Mouse (Mus musculus) macrophage (primary cell): ENCODE measurements around the gene Fstl4. TPM values are rescaled to one million over a fixed set of nuclear protein-coding genes. Genes with fewer than 3 reads are reported as not detected.

ENCODE experiments used
- H3K27ac ChIP-seq: fragments of 350-480 bp; formaldehyde crosslinking; 2 replicates; pipeline ENCODE4 v1.9.0; 2021
- H3K36me3 ChIP-seq: fragments of 350-480 bp; formaldehyde crosslinking; 2 replicates; pipeline ENCODE4 v1.9.0; 2021; ENCODE audit errors: inconsistent target
- H3K4me3 ChIP-seq: fragments of 350-480 bp; formaldehyde crosslinking; 2 replicates; pipeline ENCODE4 v1.9.0; 2021; ENCODE audit errors: inconsistent target
- H3K79me2 ChIP-seq: fragments of 350-480 bp; formaldehyde crosslinking; 2 replicates; pipeline ENCODE4 v1.9.0; 2021; ENCODE audit errors: inconsistent target
- WGBS: methylation state at CpG from one replicate; pipeline ENCODE4 v1.1.7; 2026; ENCODE audit warnings: inconsistent platforms; ENCODE audit not compliant: missing documents; 5-methylcytosine and 5-hydroxymethylcytosine counted together
- polyA plus RNA-seq: library from polyadenylated mRNA; stranded (reverse); fragments of 250-400 nt; gene quantifications from 3 replicates; pipeline ENCODE4 v1.2.4, GENCODE M21; 2018; ENCODE audit warnings: inconsistent platforms

The Fstl4 gene
- polyA plus RNA-seq, 1 experiment from 2014 or later, result not detected

DNA sequence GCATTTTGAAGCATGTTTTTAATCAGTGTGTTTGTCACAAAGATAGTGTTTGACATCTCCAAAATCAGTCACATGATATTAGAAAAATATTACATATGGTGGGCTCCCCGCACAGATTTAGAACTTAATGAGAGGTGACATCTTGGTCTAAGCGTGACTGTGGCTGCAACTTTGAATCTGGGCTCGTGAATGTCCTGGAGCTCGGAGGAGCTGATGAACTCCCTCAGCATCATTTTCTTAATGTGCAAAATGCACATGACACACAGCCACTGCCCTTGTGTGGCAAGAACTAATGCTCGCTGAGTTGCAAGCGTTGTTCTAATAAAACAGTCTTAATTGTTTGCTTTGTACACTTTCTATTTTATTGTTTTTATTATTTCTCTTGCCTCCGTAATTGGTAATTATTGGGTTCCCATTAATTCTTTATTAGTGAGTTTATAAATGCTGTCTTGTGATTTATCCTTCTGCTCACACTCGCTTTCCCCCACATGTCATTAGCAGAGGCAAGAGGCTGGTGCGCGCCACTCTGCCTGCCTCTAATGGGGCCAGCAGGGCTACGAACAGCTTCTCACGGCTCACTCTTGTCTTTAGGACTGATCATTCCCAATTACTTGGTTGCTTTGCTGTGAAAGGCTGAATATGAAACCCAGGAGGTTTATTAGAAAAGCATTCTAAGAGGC, 67.3 kb downstream of the Fstl4 start:
- Histone ChIP-seq H3K79me2 (no peaks in the 10 kb centered on the region), H3K4me3 (no peak overlapping the region), H3K36me3 (no peaks in the 10 kb centered on the region), H3K27ac (no peak overlapping the region)
- WGBS, result 87% methylated on average over 12 of the region's 12 CpGs

DNA sequence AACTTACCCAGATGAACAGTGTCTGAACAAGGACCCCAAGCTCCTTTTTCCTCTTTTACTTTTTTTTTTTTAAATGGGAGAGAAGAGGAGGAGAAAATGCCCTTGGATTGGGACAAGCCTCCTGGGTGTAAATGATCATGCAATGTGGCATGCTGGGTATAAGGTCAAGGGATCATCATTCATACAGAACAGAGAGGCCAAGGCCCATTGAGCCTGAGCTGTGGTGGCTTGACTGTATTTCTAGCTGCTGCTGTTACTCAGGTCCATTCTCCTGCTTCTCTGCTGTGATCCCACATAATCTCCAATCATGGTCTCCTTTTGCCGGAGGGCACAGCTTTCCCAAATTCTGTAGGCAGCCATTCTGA, 67.9 kb downstream of the Fstl4 start:
- H3K36me3 ChIP-seq, result no peaks in the 10 kb centered on the region
- H3K27ac ChIP-seq, result no peak overlapping the region
- no peak overlapping the region for H3K4me3 ChIP-seq
- WGBS, result 95% methylated on average over 1 of the region's 1 CpGs
- H3K79me2 ChIP-seq, result no peaks in the 10 kb centered on the region

DNA sequence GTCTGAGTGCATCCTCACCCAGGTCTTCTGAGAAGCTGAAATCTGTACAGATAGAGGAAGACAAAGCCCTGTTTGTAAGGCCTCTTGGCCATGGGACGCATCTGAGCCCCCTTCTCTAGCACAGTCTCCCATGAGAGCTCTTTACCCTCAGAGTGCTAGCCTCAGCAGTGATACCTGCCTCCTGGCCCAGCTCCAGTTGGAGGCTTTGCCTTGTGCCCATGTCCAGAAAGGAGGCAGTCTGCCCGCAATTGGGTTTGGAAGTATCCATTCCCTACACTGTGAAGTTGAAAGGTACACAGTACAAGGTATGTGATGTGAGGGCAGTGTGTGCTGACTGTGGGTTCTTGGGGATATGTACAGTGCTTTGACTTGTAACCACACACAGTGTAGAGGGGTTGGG, 84.3 kb downstream of the Fstl4 start:
- Histone ChIP-seq H3K27ac (no peak overlapping the region), H3K79me2 (no peaks in the 10 kb centered on the region), H3K4me3 (no peak overlapping the region), H3K36me3 (no peaks in the 10 kb centered on the region)
- 76% methylated on average over 2 of the region's 2 CpGs for WGBS

DNA sequence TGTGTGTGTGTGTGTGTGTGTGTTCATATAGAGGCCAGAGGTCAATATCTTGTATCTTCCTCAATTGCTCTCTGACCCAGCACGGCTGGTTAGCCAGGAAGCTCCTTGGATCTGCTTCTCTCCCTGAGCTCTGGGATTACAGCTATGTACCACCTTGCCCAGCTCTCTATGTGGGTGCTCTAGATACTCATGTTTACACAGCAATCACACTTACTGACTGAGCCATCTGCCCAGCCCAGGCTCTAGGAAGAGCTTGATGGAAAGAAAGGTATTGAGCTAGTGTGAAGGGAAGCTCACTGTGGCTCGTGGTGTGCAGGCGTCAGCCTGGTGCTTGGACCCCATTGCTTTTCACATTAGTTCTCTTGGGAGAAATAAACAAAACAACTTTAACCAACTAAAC, 85.6 kb downstream of the Fstl4 start:
- H3K4me3 ChIP-seq, result no peak overlapping the region
- H3K79me2 ChIP-seq, result no peaks in the 10 kb centered on the region
- H3K27ac ChIP-seq, result no peak overlapping the region
- no peaks in the 10 kb centered on the region for H3K36me3 ChIP-seq
- 93% methylated on average over 3 of the region's 3 CpGs for WGBS

DNA sequence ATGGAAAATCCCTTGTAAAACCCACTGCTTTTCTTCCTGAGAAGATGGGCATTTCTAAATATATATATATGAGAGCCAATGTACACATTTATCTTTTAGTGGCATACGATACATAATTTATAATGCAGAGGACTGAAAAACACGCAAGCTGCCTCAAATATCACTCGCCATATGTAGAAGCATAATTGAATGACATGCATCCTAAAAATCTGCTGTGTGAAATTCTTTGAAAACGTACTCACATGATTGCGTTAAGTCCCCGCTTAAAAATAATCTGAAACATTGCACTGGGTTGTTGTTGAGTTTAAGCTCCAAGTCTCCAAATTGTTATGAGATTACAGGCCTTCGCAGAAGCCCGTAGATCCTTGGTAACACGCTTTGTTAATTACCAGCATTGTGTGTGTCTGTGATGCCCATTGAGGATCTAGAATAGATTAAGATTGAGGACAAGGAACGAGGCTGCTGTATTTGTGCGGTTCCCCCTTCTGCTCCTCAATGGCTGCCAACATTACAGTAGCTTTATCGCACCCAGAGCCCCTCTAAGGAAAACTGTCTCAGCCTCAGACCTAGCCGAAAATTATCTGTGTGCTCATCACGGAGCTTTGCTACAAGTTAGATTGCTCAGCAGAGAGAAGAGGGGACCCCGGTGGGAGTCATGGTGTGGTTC, 108.5 kb downstream of the Fstl4 start:
- H3K79me2 ChIP-seq, result no peaks in the 10 kb centered on the region
- H3K4me3 ChIP-seq, result no peak overlapping the region
- WGBS, result 89% methylated on average over 15 of the region's 15 CpGs

DNA sequence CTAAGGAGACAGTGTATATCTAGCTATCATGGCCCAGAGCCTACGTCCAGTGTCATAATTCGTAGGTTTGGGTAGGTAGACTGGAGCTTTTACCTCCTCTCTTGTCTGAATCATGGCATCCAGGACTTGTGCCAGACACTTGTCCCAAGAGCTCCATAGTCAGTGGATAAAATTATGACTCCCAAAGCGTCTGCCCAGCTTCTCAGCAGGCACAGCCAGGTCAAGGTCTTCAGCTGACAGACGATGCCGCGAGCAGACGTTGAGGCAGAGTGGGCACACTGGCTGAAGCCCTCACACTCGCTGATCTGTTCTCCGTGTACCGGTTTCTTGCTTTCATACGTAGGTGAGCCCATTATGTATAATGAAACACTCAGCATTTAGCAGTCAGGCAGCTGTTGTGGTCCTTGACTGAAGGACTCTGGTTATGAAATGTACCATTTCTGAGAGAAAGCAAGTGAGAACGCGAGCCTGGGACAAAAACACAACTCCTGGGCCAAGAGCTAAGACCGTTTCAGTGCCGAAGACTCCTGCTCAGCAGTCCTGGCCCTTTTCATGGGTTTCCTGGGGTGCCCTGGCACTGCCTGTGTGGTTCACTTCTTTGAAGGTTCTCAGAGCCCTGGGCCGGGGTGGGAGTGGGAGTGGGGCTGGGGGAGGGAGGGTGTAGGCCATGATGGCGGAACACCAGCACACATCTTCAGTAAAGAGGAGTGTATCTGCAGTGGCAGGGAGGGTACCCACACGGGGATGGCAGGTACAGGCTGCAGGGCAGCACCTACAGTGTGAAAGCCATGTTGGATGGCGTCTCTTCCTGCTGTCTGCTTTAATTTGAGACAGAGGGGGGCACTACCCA, 111.7 kb downstream of the Fstl4 start:
- WGBS, result 90% methylated on average over 19 of the region's 19 CpGs
- H3K36me3 ChIP-seq, result no peaks in the 10 kb centered on the region
- no peak overlapping the region for H3K4me3 ChIP-seq
- H3K79me2 ChIP-seq, result no peaks in the 10 kb centered on the region
- H3K27ac ChIP-seq, result no peak overlapping the region

More for the DNA sequence above, 108.5 kb downstream of the Fstl4 start:
- Histone ChIP-seq H3K36me3 (no peaks in the 10 kb centered on the region), H3K27ac (no peak overlapping the region)

DNA sequence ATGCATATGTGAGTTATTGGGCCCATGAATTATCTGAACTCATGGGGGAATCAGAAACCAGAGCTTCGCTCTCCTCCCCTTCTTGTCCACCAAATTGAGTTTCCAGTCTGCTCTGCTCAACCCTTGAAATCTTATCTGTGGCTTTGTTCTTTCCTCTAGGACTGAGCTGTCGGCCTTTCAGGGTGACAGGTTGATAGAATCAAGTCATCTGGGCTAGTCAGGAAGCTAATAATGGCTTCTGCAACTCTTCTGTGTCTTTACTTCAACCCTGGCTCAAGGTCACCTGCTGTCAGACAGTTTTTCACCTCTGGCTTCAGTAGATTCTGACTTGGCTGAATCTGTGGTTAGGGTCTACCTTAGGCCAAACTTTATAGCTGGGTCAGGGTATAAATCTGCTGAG, 113.2 kb downstream of the Fstl4 start:
- no peaks in the 10 kb centered on the region for H3K79me2 ChIP-seq
- no peak overlapping the region for H3K4me3 ChIP-seq
- 51% methylated on average over 2 of the region's 2 CpGs for WGBS
- H3K36me3 ChIP-seq, result no peaks in the 10 kb centered on the region
- H3K27ac ChIP-seq, result no peak overlapping the region

DNA sequence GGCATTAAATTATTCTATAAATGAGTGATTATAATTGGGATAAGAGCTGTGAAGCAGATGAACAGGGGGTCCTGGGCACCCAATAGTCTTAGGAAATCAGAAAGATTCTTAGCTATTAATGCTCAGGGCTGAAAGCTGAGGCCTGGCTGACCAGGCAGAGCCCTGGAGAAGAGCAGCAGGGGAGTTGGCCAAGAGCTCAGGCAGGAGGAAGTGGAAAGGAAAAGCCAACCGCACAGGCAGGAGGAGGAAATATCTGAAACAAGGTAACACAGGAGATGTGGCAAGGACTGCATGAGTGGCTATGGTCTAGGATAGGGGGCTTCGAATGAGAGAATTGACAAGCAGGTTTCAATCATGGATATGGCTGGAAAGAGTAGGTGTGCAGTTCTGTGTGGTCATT, 115.5 kb downstream of the Fstl4 start:
- Histone ChIP-seq H3K36me3 (no peaks in the 10 kb centered on the region), H3K79me2 (no peaks in the 10 kb centered on the region), H3K4me3 (no peak overlapping the region), H3K27ac (no peak overlapping the region)
- 27% methylated on average over 2 of the region's 2 CpGs for WGBS

DNA sequence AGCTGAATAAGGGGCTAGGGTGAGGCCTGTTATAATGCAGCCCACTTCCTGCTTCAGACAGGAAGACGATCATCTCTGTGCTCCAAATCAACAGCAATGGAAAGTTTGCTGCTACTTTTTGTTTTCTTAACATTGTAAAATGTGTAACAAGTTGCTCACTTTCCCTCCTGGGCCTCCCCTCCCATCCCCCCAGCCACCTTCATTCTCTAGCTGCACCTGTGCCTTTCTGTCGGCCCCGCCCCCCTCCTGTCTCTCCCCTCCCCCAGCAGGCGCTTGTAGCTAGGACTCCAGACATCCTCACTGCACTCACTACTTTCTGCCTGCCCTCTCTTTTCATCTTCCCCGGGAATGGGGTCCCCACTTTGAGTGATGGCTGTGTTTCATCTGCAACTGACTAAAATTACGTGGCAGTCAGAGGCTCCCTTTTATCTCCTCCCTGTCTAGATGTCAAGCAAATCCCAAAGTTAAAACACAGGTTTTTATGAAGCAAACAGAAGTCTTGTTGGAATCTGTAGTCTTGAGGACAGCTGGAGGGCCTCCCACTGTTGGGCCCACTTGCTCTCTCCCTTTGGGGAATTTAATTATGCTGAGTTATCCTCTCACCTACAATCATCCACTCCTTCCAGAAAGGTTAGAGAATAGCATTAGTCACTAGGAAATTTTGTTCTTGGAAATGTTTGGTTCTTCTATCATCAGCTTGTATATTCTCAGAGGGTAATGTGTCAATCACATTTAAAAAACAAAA, 122.3 kb downstream of the Fstl4 start:
- Histone ChIP-seq H3K4me3 (no peak overlapping the region), H3K36me3 (no peaks in the 10 kb centered on the region), H3K79me2 (no peaks in the 10 kb centered on the region), H3K27ac (no peak overlapping the region)
- WGBS, result 66% methylated on average over 6 of the region's 6 CpGs

DNA sequence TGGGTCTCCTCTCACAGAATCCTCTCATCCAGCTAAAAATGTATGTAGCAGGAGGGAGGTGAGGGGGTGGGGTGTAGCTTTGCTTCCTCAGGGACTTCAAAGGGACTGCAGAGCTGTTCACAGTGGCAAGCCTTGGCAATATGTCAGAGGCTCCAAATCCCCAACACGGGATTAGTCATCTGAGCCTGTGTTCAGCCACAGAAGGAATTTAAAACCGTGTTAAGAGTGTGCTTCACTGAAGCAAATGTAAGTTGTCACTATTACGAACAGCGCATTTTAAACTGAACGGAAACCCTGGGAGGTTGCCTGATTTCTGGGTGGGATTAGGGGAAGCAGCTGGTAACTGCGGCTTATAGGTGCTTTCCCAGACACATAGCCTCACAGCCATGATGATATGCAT, 123.7 kb downstream of the Fstl4 start:
- H3K27ac ChIP-seq, result no peak overlapping the region
- H3K4me3 ChIP-seq, result no peak overlapping the region
- no peaks in the 10 kb centered on the region for H3K79me2 ChIP-seq
- WGBS, result 32% methylated on average over 6 of the region's 6 CpGs
- no peaks in the 10 kb centered on the region for H3K36me3 ChIP-seq

DNA sequence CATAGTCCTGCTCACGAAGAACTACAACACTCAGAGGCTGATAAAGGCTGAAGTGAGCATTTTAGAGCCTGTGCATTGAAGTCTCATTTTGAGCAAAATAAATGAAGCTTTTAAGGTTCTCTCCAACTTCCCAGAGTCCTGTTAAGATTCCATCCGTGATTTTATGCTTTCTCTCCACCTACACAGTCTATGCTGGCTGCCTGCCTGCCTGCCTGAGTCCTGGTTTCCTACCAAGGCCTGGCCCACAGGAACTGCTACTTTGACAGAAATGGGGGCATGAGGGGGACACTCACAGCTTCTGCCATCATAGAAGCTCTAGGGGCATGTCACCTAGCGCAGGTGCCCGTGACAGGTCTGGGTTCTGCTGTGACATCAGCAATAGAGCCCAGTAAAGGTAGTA, 125.1 kb downstream of the Fstl4 start:
- Histone ChIP-seq H3K36me3 (no peaks in the 10 kb centered on the region), H3K79me2 (no peaks in the 10 kb centered on the region), H3K4me3 (no peak overlapping the region), H3K27ac (no peak overlapping the region)
- 82% methylated on average over 4 of the region's 4 CpGs for WGBS

DNA sequence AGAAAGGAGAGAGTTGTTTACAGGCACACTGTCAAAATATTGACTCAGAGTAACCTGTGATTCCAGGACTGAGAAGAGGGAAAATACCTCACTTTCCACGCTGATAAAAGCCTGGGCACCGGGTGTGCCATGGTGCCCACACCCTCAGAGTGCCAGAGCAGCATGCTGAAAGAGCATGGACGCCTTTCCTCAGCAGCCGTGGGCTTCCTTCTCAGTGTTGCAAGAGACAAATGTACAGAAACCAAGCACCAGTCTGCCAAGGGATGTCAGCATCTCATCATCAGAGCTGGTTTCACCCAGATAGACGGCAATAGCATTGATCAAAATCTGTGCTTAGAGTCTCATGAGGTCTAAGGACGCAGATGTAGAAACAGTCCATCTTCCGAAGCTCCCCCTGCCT, 125.7 kb downstream of the Fstl4 start:
- WGBS, result 74% methylated on average over 7 of the region's 7 CpGs
- Histone ChIP-seq H3K36me3 (no peaks in the 10 kb centered on the region), H3K27ac (no peak overlapping the region), H3K79me2 (no peaks in the 10 kb centered on the region), H3K4me3 (no peak overlapping the region)

DNA sequence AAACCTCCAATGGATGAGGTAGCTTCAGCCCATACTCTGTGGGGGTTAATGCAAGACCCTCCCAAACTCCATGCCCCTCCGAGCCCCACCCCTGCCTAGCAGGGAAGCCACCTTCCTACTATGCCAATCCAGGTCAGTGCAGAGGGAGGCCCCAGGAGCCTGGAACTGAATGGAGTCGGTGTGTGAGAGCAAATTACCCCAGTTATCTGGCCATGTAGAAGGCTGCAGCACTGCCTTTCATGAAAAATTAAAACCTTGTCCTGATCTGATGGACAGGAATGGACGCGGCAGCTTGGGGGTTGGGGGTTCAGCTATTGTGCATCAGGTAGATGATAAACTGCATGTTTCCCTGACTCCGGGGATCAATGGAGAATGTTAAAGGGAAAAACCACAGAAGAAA, 139.7 kb downstream of the Fstl4 start:
- Histone ChIP-seq H3K36me3 (no peaks in the 10 kb centered on the region), H3K4me3 (no peak overlapping the region), H3K27ac (no peak overlapping the region), H3K79me2 (no peaks in the 10 kb centered on the region)
- WGBS, result 90% methylated on average over 5 of the region's 5 CpGs

DNA sequence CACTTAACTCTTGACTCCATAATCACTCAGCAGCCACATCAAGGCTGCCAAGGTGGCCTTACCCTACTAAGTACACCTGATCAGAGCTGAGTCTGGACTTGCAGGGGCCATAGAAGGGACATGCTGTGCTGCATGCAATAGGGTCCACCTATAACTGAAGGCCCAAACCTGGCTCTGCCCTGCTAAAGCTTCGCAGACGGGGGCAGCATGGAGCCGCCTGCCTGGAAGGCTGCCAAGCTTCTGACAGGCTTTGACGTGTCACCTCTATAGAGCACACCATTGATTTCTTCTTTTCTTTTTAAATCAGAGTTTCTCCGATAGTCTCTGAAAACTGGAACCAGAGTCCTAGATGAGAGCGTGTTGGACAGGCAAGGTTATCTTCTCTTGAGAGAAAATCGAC, 146.4 kb downstream of the Fstl4 start:
- H3K4me3 ChIP-seq, result no peak overlapping the region
- H3K79me2 ChIP-seq, result no peaks in the 10 kb centered on the region
- WGBS, result 62% methylated on average over 7 of the region's 7 CpGs
- H3K27ac ChIP-seq, result no peak overlapping the region
- no peaks in the 10 kb centered on the region for H3K36me3 ChIP-seq
